Mouse (Mus musculus): ENCODE results near the gene Nprl3. TPM values are rescaled to one million over a fixed set of nuclear protein-coding genes. Genes with fewer than 3 reads are reported as not detected.

The Nprl3 gene
- total and polyA plus RNA-seq, 2 experiments from 2014 or later, result 29.9 to 64.1 TPM

DNA sequence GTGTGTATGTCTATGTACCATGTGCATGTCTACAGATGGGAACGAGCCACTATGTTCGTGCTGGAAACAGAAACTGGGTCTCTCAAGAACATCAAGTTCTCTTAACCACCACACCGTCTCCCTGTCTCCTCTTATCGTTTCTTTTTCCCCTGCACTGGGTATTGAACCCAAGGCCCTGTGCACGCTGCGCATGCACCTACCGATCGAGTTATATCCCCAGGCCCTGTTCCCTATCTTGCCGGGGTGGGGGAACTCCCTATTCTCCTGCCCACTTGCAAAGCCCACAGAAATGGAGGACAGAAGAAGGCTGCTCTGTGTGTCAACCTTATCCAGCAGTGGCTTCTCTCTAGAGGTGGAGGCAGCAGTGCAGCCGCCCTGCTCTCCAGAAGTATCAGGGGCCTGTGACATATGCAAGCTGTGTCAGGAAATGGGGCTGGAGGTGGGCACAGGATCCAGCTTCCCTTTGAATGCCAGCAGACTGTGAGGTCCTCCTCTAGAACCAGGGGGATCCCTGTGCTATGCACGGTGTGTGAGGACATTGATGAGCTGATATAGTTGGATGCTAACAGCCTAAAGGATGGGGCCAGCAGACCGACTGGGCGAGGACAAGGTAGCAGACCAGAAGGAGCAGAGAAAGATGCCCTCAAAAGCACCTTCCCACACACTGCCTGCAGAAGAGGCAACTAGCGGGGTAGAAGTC is 69.1 kb downstream of the Nprl3 start:
- ATAC-seq (ENCODE audit: insufficient read depth, low read depth) (no peak), DNase-seq (ENCODE audit: low spot score) (no peak)
- H3K4me1 ChIP-seq (ENCODE audit: control insufficient read depth, insufficient read depth), result no peaks in the 10 kb centered on the region
- H3K9me3 ChIP-seq (replicated peaks; ENCODE audit: control insufficient read depth, low read length), result no peaks in the 10 kb centered on the region
- H3K27me3 ChIP-seq (ENCODE audit: control insufficient read depth, insufficient read depth, low read length), result no peaks in the 10 kb centered on the region
- no peak overlapping the region for H3K9ac ChIP-seq (replicated peaks; ENCODE audit: low read depth, low read length)
- TF ChIP-seq EP300 (IDR thresholded peaks at IDR 0.05; ENCODE audit: low read depth) (no peak), CTCF (IDR thresholded peaks at IDR 0.05; ENCODE audit: low read depth) (no peak)
- H3K27ac ChIP-seq (ENCODE audit: low read depth), result no peak overlapping the region
- H3K4me3 ChIP-seq (ENCODE audit: low read depth, low read length), result no peak overlapping the region
- H3K36me3 ChIP-seq (replicated peaks; ENCODE audit: control insufficient read depth, insufficient read depth, low read length), result no peaks in the 10 kb centered on the region
- no peak overlapping the region for H3K4me2 ChIP-seq (ENCODE audit: low read depth, low read length)
- WGBS, result 67% methylated on average over 13 of the region's 14 CpGs

- no peaks in the 10 kb centered on the region for H3K4me1 ChIP-seq (ENCODE audit: control insufficient read depth, insufficient read depth)
- no peak overlapping the region for H3K9ac ChIP-seq (replicated peaks; ENCODE audit: low read depth, low read length)
- DNase-seq (ENCODE audit: low spot score) (no peak), ATAC-seq (ENCODE audit: insufficient read depth, low read depth) (no peak)
- TF ChIP-seq CTCF (IDR thresholded peaks at IDR 0.05; ENCODE audit: low read depth) (no peak), EP300 (IDR thresholded peaks at IDR 0.05; ENCODE audit: low read depth) (no peak)
- H3K4me3 ChIP-seq (ENCODE audit: low read depth, low read length), result no peak overlapping the region
- H3K9me3 ChIP-seq (replicated peaks; ENCODE audit: control insufficient read depth, low read length), result no peaks in the 10 kb centered on the region
- H3K27me3 ChIP-seq (ENCODE audit: control insufficient read depth, insufficient read depth, low read length), result no peaks in the 10 kb centered on the region
- H3K27ac ChIP-seq (ENCODE audit: low read depth), result no peak overlapping the region
- no peaks in the 10 kb centered on the region for H3K36me3 ChIP-seq (replicated peaks; ENCODE audit: control insufficient read depth, insufficient read depth, low read length)
- 54% methylated on average over 3 of the region's 3 CpGs for WGBS
- H3K4me2 ChIP-seq (ENCODE audit: low read depth, low read length), result no peak overlapping the region
Measured at GRCm38 (mm10) chr11:32197766-32198165, 69.7 kb downstream of the Nprl3 start.

DNA sequence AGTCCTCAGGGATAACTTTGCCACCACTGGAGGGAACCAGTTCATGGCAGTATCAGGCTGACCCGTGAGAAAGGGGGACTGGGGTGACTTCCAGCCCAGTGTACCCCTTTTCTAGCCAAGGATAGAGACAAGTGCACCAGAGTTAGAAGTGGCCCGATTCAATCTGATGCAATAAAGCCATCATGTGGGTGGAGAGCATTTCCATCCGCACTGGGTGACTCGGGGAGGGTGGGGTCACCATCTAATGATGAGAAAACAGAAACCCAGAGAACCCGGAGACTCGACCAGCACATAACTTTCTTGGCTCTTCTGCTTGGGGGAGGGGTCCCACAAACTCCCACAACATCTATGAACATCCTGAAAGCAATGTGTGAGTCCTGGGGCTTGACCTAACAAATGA is 70.8 kb downstream of the Nprl3 start:
- ATAC-seq (ENCODE audit: insufficient read depth, low read depth) (no peak), DNase-seq (ENCODE audit: low spot score) (no peak)
- no peak for TF ChIP-seq EP300 (IDR thresholded peaks at IDR 0.05; ENCODE audit: low read depth)
- TF ChIP-seq CTCF (IDR thresholded peaks at IDR 0.05; ENCODE audit: low read depth), result no peak
- H3K9me3 ChIP-seq (replicated peaks; ENCODE audit: control insufficient read depth, low read length), result no peaks in the 10 kb centered on the region
- no peak overlapping the region for H3K4me3 ChIP-seq (ENCODE audit: low read depth, low read length)
- no peak overlapping the region for H3K27ac ChIP-seq (ENCODE audit: low read depth)
- H3K4me1 ChIP-seq (ENCODE audit: control insufficient read depth, insufficient read depth), result no peaks in the 10 kb centered on the region
- H3K9ac ChIP-seq (replicated peaks; ENCODE audit: low read depth, low read length), result no peak overlapping the region
- whole genome bisulfite sequencing, result 70% methylated on average over 6 of the region's 6 CpGs
- H3K4me2 ChIP-seq (ENCODE audit: low read depth, low read length), result no peak overlapping the region
- H3K27me3 ChIP-seq (ENCODE audit: control insufficient read depth, insufficient read depth, low read length), result no peaks in the 10 kb centered on the region
- H3K36me3 ChIP-seq (replicated peaks; ENCODE audit: control insufficient read depth, insufficient read depth, low read length), result no peaks in the 10 kb centered on the region

DNA sequence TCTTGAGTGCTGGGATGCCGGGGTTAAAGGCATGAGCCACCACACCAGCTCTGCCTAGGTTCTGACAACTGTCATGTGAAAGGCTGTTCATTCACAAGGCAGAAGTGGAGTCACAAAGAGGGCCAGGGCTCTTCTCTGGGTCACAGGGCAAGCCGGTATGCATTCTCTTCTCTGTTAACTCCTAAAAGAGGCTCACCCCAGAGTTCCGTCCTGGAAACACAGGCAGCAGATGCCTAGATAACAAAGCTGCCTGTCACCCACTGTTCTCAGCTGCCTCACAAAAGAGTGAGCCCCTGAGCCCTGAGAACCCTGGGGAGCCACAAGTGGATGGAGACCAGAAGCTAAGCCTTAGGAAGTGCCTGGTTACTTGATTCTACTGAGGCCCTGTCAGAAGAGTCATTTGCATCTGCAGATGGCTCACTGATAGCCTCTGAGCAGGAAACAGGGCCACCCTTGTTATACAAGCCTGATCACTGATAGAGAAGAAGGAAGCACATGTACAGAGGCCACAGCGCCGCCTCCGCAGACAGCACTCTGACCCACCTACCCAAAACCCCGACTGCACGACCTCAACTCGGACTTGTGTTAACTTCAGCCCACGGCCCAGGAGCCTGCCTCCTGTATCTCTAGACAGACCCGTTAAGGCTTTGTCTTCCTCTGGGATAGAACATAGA is 71.5 kb downstream of the Nprl3 start:
- Histone ChIP-seq H3K36me3 (replicated peaks; ENCODE audit: control insufficient read depth, insufficient read depth, low read length) (no peaks in the 10 kb centered on the region), H3K4me1 (ENCODE audit: control insufficient read depth, insufficient read depth) (no peaks in the 10 kb centered on the region; the same call in 1 of the 2 replicates), H3K9ac (replicated peaks; ENCODE audit: low read depth, low read length) (no peak overlapping the region), H3K4me2 (ENCODE audit: low read depth, low read length) (no peak overlapping the region), H3K27ac (ENCODE audit: low read depth) (no peak overlapping the region), H3K27me3 (ENCODE audit: control insufficient read depth, insufficient read depth, low read length) (no peaks in the 10 kb centered on the region), H3K4me3 (ENCODE audit: low read depth, low read length) (no peak overlapping the region), H3K9me3 (replicated peaks; ENCODE audit: control insufficient read depth, low read length) (no peaks in the 10 kb centered on the region)
- TF ChIP-seq CTCF (IDR thresholded peaks at IDR 0.05; ENCODE audit: low read depth) (no peak), EP300 (IDR thresholded peaks at IDR 0.05; ENCODE audit: low read depth) (no peak)
- 23% methylated on average over 11 of the region's 11 CpGs for WGBS
- DNase-seq (ENCODE audit: low spot score) (no peak), ATAC-seq (ENCODE audit: insufficient read depth, low read depth) (no peak)

GRCm38 (mm10) chr11:32194626-32195025 is 72.9 kb downstream of the Nprl3 start:
- no peaks in the 10 kb centered on the region for H3K9me3 ChIP-seq (replicated peaks; ENCODE audit: control insufficient read depth, low read length)
- no peaks in the 10 kb centered on the region for H3K36me3 ChIP-seq (replicated peaks; ENCODE audit: control insufficient read depth, insufficient read depth, low read length)
- ATAC-seq (ENCODE audit: insufficient read depth, low read depth) (no peak), DNase-seq (ENCODE audit: low spot score) (no peak)
- no peak overlapping the region for H3K27ac ChIP-seq (ENCODE audit: low read depth)
- no peaks in the 10 kb centered on the region for H3K27me3 ChIP-seq (ENCODE audit: control insufficient read depth, insufficient read depth, low read length)
- TF ChIP-seq EP300 (IDR thresholded peaks at IDR 0.05; ENCODE audit: low read depth) (no peak), CTCF (IDR thresholded peaks at IDR 0.05; ENCODE audit: low read depth) (no peak)
- WGBS, result 79% methylated on average over 5 of the region's 5 CpGs
- no peak overlapping the region for H3K9ac ChIP-seq (replicated peaks; ENCODE audit: low read depth, low read length)
- no peaks in the 10 kb centered on the region; the same call in 1 of the 2 replicates for H3K4me1 ChIP-seq (ENCODE audit: control insufficient read depth, insufficient read depth)
- H3K4me3 ChIP-seq (ENCODE audit: low read depth, low read length), result no peak overlapping the region
- no peak overlapping the region for H3K4me2 ChIP-seq (ENCODE audit: low read depth, low read length)
